In genomic region chr16:75926511-75926910, GRCm38 (mm10) we compare ENCODE assay signal across 25 mouse cellular contexts.
DNase-seq lines count a peak whose midpoint lies in the region; ATAC-seq lines count a peak whose summit lies in the region.
"Had no signal": no experiment of that assay in that cellular context is flagged by ENCODE, and none has a peak within 500 bp of the region (broad histone marks: within the 10 kb centered on the region; RNA-seq: fewer than 3 reads in every experiment).

No protein-coding gene starts in this region.

- H3K36me3 ChIP-seq in intestine, embryonic 14.5 days (ENCODE audit: control insufficient read depth, insufficient read depth, low read length): no peaks in the 10 kb centered on the region
- H3K36me3 ChIP-seq in intestine, embryonic 16.5 days (ENCODE audit: control insufficient read depth, insufficient read depth, low read length): no peaks in the 10 kb centered on the region
- H3K36me3 ChIP-seq: embryonic facial prominence, embryonic 10.5 days; embryonic facial prominence, embryonic 12.5 days; forebrain, embryonic 15.5 days; G1E had no signal

- no peak overlapping the region for H3K9ac ChIP-seq in intestine, embryonic 14.5 days (ENCODE audit: low read length)
- H3K9ac ChIP-seq in intestine, embryonic 16.5 days (ENCODE audit: low read depth, low read length): no peak overlapping the region
- H3K9ac ChIP-seq: embryonic facial prominence, embryonic 12.5 days; forebrain, embryonic 13.5 days; forebrain, embryonic 15.5 days; forebrain, postnatal 0 days had no signal

- DNase-seq in intestine, embryonic 14.5 days (ENCODE audit: low spot score): no peak
- peak; percentile 25 for DNase-seq in large intestine, adult 2 months (ENCODE audit: low read depth, low spot score)
- DNase-seq in heart, adult 11 months: no peak
- DNase-seq in gastrocnemius, postnatal 25 days: no peak
- DNase-seq: adrenal gland, postnatal 10 days; adrenal gland, postnatal 25 days; B cell, adult 2 months; cerebellum, adult 11 months; cerebellum, adult 18-20 months; cerebellum, adult 8-10 months; cerebellum, adult 9-11 months; cerebellum, postnatal 14 days; cerebellum, postnatal 36 days; embryo, embryonic 11 days; forebrain, postnatal 0 days had no signal

- no peak overlapping the region for H3K4me2 ChIP-seq in intestine, embryonic 14.5 days (ENCODE audit: low read length)
- H3K4me2 ChIP-seq in intestine, embryonic 16.5 days (ENCODE audit: low read depth, low read length): no peak overlapping the region
- H3K4me2 ChIP-seq: embryonic facial prominence, embryonic 12.5 days; forebrain, embryonic 13.5 days; forebrain, embryonic 15.5 days had no signal

- no peaks in the 10 kb centered on the region for H3K4me1 ChIP-seq in intestine, embryonic 14.5 days (replicated peaks; ENCODE audit: control insufficient read depth, insufficient read depth, low read length)
- H3K4me1 ChIP-seq in intestine, embryonic 16.5 days (ENCODE audit: control insufficient read depth, insufficient read depth, low read length): no peaks in the 10 kb centered on the region
- H3K4me1 ChIP-seq: embryonic facial prominence, embryonic 10.5 days; embryonic facial prominence, embryonic 12.5 days; forebrain, embryonic 13.5 days; forebrain, embryonic 15.5 days had no signal

- H3K4me3 ChIP-seq in intestine, embryonic 14.5 days (ENCODE audit: low read depth, low read length): no peak overlapping the region
- H3K4me3 ChIP-seq in intestine, embryonic 16.5 days (ENCODE audit: low read length): no peak overlapping the region
- H3K4me3 ChIP-seq: embryonic facial prominence, embryonic 10.5 days; embryonic facial prominence, embryonic 12.5 days; forebrain, embryonic 13.5 days; forebrain, embryonic 15.5 days had no signal

- no peaks in the 10 kb centered on the region for H3K9me3 ChIP-seq in intestine, embryonic 14.5 days (ENCODE audit: control insufficient read depth, low read length)
- H3K9me3 ChIP-seq in intestine, embryonic 16.5 days (ENCODE audit: control insufficient read depth, low read length): no peaks in the 10 kb centered on the region
- H3K9me3 ChIP-seq: embryonic facial prominence, embryonic 10.5 days; embryonic facial prominence, embryonic 12.5 days; forebrain, embryonic 13.5 days; forebrain, embryonic 15.5 days; G1E had no signal

- no peaks in the 10 kb centered on the region for H3K27me3 ChIP-seq in intestine, embryonic 14.5 days (replicated peaks; ENCODE audit: control insufficient read depth, insufficient read depth, low read length)
- H3K27me3 ChIP-seq in intestine, embryonic 16.5 days (replicated peaks; ENCODE audit: control insufficient read depth, insufficient read depth, low read length): no peaks in the 10 kb centered on the region
- H3K27me3 ChIP-seq: CH12.LX; embryonic facial prominence, embryonic 12.5 days; forebrain, embryonic 13.5 days; forebrain, embryonic 15.5 days; Patski had no signal

- no peak overlapping the region for H3K27ac ChIP-seq in intestine, embryonic 14.5 days (ENCODE audit: low read depth)
- H3K27ac ChIP-seq in intestine, embryonic 16.5 days (ENCODE audit: low read length): no peak overlapping the region; the same call in 1 of the 2 replicates
- H3K27ac ChIP-seq: embryonic facial prominence, embryonic 10.5 days; embryonic facial prominence, embryonic 12.5 days; forebrain, embryonic 13.5 days; forebrain, embryonic 15.5 days had no signal

- 69% methylated on average over 2 of the region's 2 CpGs for WGBS in intestine, embryonic 14.5 days
- 65% methylated on average over 2 of the region's 2 CpGs for WGBS in intestine, embryonic 16.5 days
- WGBS in large intestine, adult 2 months: 33% methylated on average over 2 of the region's 2 CpGs

- ATAC-seq in intestine, embryonic 14.5 days (replicated peaks; ENCODE audit: low FRiP score, low TSS enrichment, low read depth): 0 out of 2 replicates have a peak, but pooled peaks have one; percentile 43
- peak; percentile 97 for ATAC-seq in intestine, embryonic 16.5 days
- ATAC-seq: activated CD4-positive, CD25-positive, alpha-beta regulatory T cell, adult 4 months; CD4-positive, CD25-positive, alpha-beta regulatory T cell, adult 4 months; forebrain, embryonic 13.5 days; forebrain, embryonic 15.5 days; forebrain, postnatal 0 days; Patski had no signal
